Mouse (Mus musculus) CH12.LX (cell line): ENCODE measurements around the gene Ptprr.

ENCODE experiments used
- MXI1 ChIP-seq: IDR thresholded peaks from 2 replicates; pipeline ENCODE4 v1.6.1; 2011; ENCODE audit warnings: mild to moderate bottlenecking, low read depth, low read length, improper control_type of control experiment
- TCF12 ChIP-seq: IDR thresholded peaks from 2 replicates; pipeline ENCODE4 v1.6.1; 2014; ENCODE audit warnings: low read depth, mild to moderate bottlenecking, inconsistent platforms, low read length, improper control_type of control experiment

DNA sequence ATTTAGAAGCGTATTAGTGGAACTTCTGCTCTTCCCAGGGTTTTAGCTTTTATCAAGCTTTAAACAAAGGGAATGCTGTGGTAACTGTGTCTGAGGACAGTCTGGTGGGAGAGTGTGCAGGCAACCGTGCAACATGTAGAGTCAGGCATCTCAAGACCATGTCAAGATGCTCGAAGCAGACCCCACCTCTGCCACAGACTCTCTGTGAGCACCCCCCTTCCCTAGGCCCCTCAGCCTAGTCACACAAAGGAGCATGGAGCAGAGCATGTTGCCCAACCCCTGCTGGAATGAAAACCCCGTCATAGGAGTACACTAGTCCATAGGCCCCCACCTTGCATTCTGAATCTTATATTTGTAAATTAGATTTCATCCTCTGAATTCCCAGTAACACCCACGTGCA lies 243.5 kb downstream of the Ptprr start:
- TF ChIP-seq TCF12 (no peak), MXI1 (no peak)
